Mouse (Mus musculus) liver, embryonic 13.5 days (tissue): Measurements from ENCODE around the gene Zdhhc24. TPM values are rescaled to one million over a fixed set of nuclear protein-coding genes. Genes with fewer than 3 reads are reported as not detected.

Source experiments
- ATAC-seq: fragments of 200-750 bp; cut with Nextera tagmentation; 2 replicates; pipeline ENCODE4 v1.8.0; 2017; ENCODE audit warnings: low read depth, mild to moderate bottlenecking, moderate number of reproducible peaks, moderate library complexity
- DNase-seq: peaks from one replicate; pipeline ENCODE4 v3.0.0; 2022
- H3K27ac ChIP-seq: fragments of 300-500 bp; sonication (generic); 2 replicates; pipeline ENCODE4 v1.5.1; 2015; ENCODE audit warnings: moderate library complexity, mild to moderate bottlenecking, inconsistent platforms
- H3K27me3 ChIP-seq: fragments of 300-500 bp; sonication (generic); 2 replicates; pipeline ENCODE4 v1.6.1; 2015; ENCODE audit warnings: mild to moderate bottlenecking, inconsistent platforms
- H3K36me3 ChIP-seq: fragments of 300-500 bp; sonication (generic); 2 replicates; pipeline ENCODE4 v1.6.1; 2015; ENCODE audit warnings: mild to moderate bottlenecking, inconsistent platforms
- H3K4me1 ChIP-seq: fragments of 300-500 bp; sonication (generic); replicated peaks from 2 replicates; pipeline ENCODE4 v1.6.1; 2015; ENCODE audit warnings: inconsistent platforms
- H3K4me2 ChIP-seq: fragments of 300-500 bp; sonication (generic); 2 replicates; pipeline ENCODE4 v1.6.1; 2015; ENCODE audit warnings: inconsistent platforms, mild to moderate bottlenecking, moderate library complexity
- H3K4me3 ChIP-seq: fragments of 300-500 bp; sonication (generic); replicated peaks from 2 replicates; pipeline ENCODE4 v1.5.1; 2015; ENCODE audit warnings: mild to moderate bottlenecking, inconsistent platforms
- H3K9ac ChIP-seq: fragments of 300-500 bp; sonication (generic); 2 replicates; pipeline ENCODE4 v1.6.1; 2015; ENCODE audit warnings: mild to moderate bottlenecking, inconsistent platforms
- H3K9me3 ChIP-seq: fragments of 300-500 bp; sonication (generic); replicated peaks from 2 replicates; pipeline ENCODE4 v1.6.1; 2016; ENCODE audit warnings: inconsistent platforms
- WGBS: fragments of 180-500 bp; shearing (Covaris S2); methylation state at CpG from one replicate; pipeline ENCODE4 v1.1.7; 2015; ENCODE audit not compliant: insufficient replicate concordance; 5-methylcytosine and 5-hydroxymethylcytosine counted together
- polyA plus RNA-seq: library from polyadenylated mRNA; unstranded; fragments of >200 nt; fragmentation: Nextera tagmentation; extraction: Ambion mirVana; gene quantifications from 2 replicates; pipeline ENCODE4 v1.2.1, GENCODE M21; 2015

The Zdhhc24 gene
- polyA plus RNA-seq, 1 experiment from 2014 or later = 11.2 TPM

GRCm38 (mm10) chr19:4915924-4916603, 37.6 kb downstream of the Zdhhc24 start:
- Histone ChIP-seq H3K27me3 (no peaks in the 10 kb centered on the region), H3K4me2 (no peak overlapping the region), H3K9ac (no peak overlapping the region), H3K4me1 (peaks cover 7% of the 10 kb centered on the region), H3K4me3 (no peak overlapping the region), H3K9me3 (no peaks in the 10 kb centered on the region), H3K27ac (no peak overlapping the region), H3K36me3 (peaks cover 91% of the 10 kb centered on the region)
- ATAC-seq = no peak
- WGBS = 86% methylated on average over 15 of the region's 15 CpGs
- no peak for DNase-seq

DNA sequence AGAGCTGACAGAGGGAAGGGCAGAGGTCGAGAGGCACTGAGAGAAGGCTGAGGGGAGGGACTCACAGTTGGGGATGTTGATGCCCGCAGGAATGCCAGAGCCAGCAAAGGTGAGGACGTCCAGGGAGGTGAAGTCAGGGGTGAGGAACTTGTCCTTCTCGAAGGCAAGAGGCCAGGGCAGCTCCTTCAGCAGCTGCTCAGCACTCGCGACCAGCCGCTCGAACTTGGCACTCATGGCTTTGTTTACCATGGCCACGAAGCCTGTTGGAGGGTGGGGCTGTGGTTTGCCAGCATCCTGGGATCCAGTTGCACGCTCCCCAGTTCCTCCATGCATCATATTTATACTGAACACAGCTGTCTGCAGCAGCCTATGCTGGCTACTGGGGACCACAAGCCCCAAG, 38.4 kb downstream of the Zdhhc24 start:
- Histone ChIP-seq H3K4me2 (no peak overlapping the region), H3K36me3 (peaks cover 91% of the 10 kb centered on the region), H3K9ac (no peak overlapping the region), H3K4me3 (no peak overlapping the region), H3K9me3 (no peaks in the 10 kb centered on the region), H3K27me3 (no peaks in the 10 kb centered on the region), H3K4me1 (peaks cover 7% of the 10 kb centered on the region), H3K27ac (no peak overlapping the region)
- WGBS = 84% methylated on average over 10 of the region's 10 CpGs
- no peak for ATAC-seq
- no peak for DNase-seq

GRCm38 (mm10) chr19:4919652-4920051, 41.2 kb downstream of the Zdhhc24 start:
- H3K36me3 ChIP-seq = peaks cover 95% of the 10 kb centered on the region
- 75% methylated on average over 6 of the region's 6 CpGs for WGBS
- H3K4me2 ChIP-seq = no peak overlapping the region
- DNase-seq (no peak), ATAC-seq (no peak)
- no peak overlapping the region for H3K4me3 ChIP-seq
- H3K27me3 ChIP-seq = no peaks in the 10 kb centered on the region
- H3K4me1 ChIP-seq = no peaks in the 10 kb centered on the region
- no peaks in the 10 kb centered on the region for H3K9me3 ChIP-seq
- H3K9ac ChIP-seq = no peak overlapping the region
- no peak overlapping the region for H3K27ac ChIP-seq

DNA sequence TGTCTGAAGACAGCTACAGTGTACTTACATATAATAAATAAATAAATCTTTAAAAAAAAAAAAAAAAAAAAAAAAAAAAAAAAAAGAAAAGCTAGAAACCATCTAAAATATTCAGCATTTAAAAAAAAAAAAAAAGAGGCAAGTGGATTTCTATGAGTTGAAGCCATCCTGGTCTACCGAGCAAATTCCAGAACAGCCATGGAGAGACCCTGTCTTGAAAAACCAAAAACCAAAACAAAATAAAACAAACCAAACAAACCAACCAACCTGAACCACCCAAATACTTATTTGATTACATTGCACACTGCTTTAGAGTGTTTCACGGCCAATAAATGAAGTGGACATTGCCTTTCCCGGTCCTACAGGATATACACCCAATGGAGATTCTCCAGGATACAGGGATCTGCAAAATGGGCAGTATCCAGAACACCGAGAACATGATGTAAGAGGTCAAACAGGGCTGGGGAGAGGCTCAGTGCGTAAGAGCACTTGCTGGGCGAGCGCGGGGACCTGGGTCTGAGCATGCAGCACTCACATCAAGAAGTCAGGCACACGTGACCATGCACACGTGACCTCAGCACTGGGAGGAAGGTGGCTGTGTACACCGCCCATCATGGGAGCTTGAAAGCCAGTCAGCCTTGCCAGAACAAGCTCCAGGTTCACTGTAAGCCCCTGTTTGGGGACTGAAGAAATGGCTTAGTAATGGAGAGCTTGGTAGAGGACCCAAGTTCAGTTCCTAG, 46.8 kb downstream of the Zdhhc24 start:
- 91% methylated on average over 11 of the region's 11 CpGs for WGBS
- ATAC-seq = no peak

GRCm38 (mm10) chr19:4927904-4928531, 49.5 kb downstream of the Zdhhc24 start, which contains the start of gene Dpp3:
Gene Dpp3, minus strand, starts transcription at chr19:4928287.
- Histone ChIP-seq H3K36me3 (peaks cover 29% of the 10 kb centered on the region), H3K9ac (peak within 1 kb of the TSS; percentile 70), H3K27ac (peak within 1 kb of the TSS; percentile 70), H3K9me3 (no peaks in the 10 kb centered on the region), H3K4me1 (peaks cover 32% of the 10 kb centered on the region), H3K4me2 (peak within 1 kb of the TSS; percentile 77), H3K4me3 (peak within 1 kb of the TSS; percentile 73), H3K27me3 (0 out of 2 replicates have a peak, but pooled peaks cover 11% of the 10 kb centered on the region)
- peak; percentile 99 for ATAC-seq
- DNase-seq = peak; percentile 99
- WGBS = under 1% methylated on average over 32 of the region's 32 CpGs

More for the DNA sequence above, 46.8 kb downstream of the Zdhhc24 start:
- no peaks in the 10 kb centered on the region for H3K9me3 ChIP-seq
- peaks cover 32% of the 10 kb centered on the region for H3K4me1 ChIP-seq
- DNase-seq = no peak
- no peak overlapping the region for H3K27ac ChIP-seq
- no peak overlapping the region for H3K9ac ChIP-seq
- peaks cover 56% of the 10 kb centered on the region for H3K36me3 ChIP-seq
- H3K4me2 ChIP-seq = no peak overlapping the region
- H3K27me3 ChIP-seq = no peaks in the 10 kb centered on the region
- H3K4me3 ChIP-seq = no peak overlapping the region

GRCm38 (mm10) chr19:4928781-4929180, 50.3 kb downstream of the Zdhhc24 start:
- 65% methylated on average over 5 of the region's 5 CpGs for WGBS
- no peak for DNase-seq

More at GRCm38 (mm10) chr19:4928781-4929180, 50.3 kb downstream of the Zdhhc24 start:
- Histone ChIP-seq H3K36me3 (peaks cover 21% of the 10 kb centered on the region), H3K9me3 (no peaks in the 10 kb centered on the region), H3K9ac (peak overlapping the region; percentile 70), H3K4me1 (peaks cover 32% of the 10 kb centered on the region), H3K4me2 (peak overlapping the region; percentile 77), H3K27ac (peak overlapping the region; percentile 70; the same call in 1 of the 2 replicates), H3K4me3 (peak overlapping the region; percentile 73), H3K27me3 (peaks cover 16% of the 10 kb centered on the region)
- no peak for ATAC-seq

Other genes starting within 250 kb of the Zdhhc24 start
- 0.79 TPM in 1 of 2 replicates, not detected in the other for gene Gm960, start 180.0 kb upstream of the Zdhhc24 start, polyA plus RNA-seq
- 0.09 and 0.13 TPM in 2 replicates for gene Sptbn2, start 167.5 kb upstream of the Zdhhc24 start, polyA plus RNA-seq
- gene Rbm4b, start 122.2 kb upstream of the Zdhhc24 start, polyA plus RNA-seq = 14.6 and 17.5 TPM in 2 replicates
- gene Rbm4, start 84.8 kb upstream of the Zdhhc24 start, polyA plus RNA-seq = 26.0 and 26.5 TPM in 2 replicates
- gene Gm21992, start 67.1 kb upstream of the Zdhhc24 start, polyA plus RNA-seq = 18.5 and 20.7 TPM in 2 replicates
- gene Rbm14, start 67.0 kb upstream of the Zdhhc24 start, polyA plus RNA-seq = 38.6 and 49.4 TPM in 2 replicates
- 40.7 and 41.2 TPM in 2 replicates for gene Ccs, start 39.3 kb upstream of the Zdhhc24 start, polyA plus RNA-seq
- gene Ccdc87, start 39.3 kb upstream of the Zdhhc24 start, polyA plus RNA-seq = 0.06 TPM in 1 of 2 replicates, not detected in the other
- 23.6 and 25.3 TPM in 2 replicates for gene Ctsf, start 23.5 kb upstream of the Zdhhc24 start, polyA plus RNA-seq
- 0.74 and 0.82 TPM in 2 replicates for gene Actn3, start 759 bp upstream of the Zdhhc24 start, polyA plus RNA-seq
- 0.80 and 1.1 TPM in 2 replicates for gene Bbs1, start 28.0 kb downstream of the Zdhhc24 start, polyA plus RNA-seq
- gene Dpp3, start 49.6 kb downstream of the Zdhhc24 start, polyA plus RNA-seq = 59.5 and 65.1 TPM in 2 replicates
- 0.10 and 0.13 TPM in 2 replicates for gene Peli3, start 64.5 kb downstream of the Zdhhc24 start, polyA plus RNA-seq
- 67.6 and 80.0 TPM in 2 replicates for gene Mrpl11, start 83.5 kb downstream of the Zdhhc24 start, polyA plus RNA-seq
- not detected in 2 replicates for gene Npas4, start 111.6 kb downstream of the Zdhhc24 start, polyA plus RNA-seq
- 1.7 and 2.3 TPM in 2 replicates for gene Slc29a2, start 145.2 kb downstream of the Zdhhc24 start, polyA plus RNA-seq
- gene B4gat1, start 160.2 kb downstream of the Zdhhc24 start, polyA plus RNA-seq = 9.3 and 10.9 TPM in 2 replicates
- 0.70 TPM in 1 of 2 replicates, not detected in the other for gene AC124502.3, start 160.2 kb downstream of the Zdhhc24 start, polyA plus RNA-seq
- gene Brms1, start 162.7 kb downstream of the Zdhhc24 start, polyA plus RNA-seq = 34.8 and 35.1 TPM in 2 replicates
- 0.33 and 0.36 TPM in 2 replicates for gene Rin1, start 171.8 kb downstream of the Zdhhc24 start, polyA plus RNA-seq
- 3.1 and 3.7 TPM in 2 replicates for gene Cd248, start 189.4 kb downstream of the Zdhhc24 start, polyA plus RNA-seq
- gene Tmem151a, start 206.9 kb downstream of the Zdhhc24 start, polyA plus RNA-seq = 0.49 and 0.89 TPM in 2 replicates
- 45.5 and 46.6 TPM in 2 replicates for gene Yif1a, start 209.9 kb downstream of the Zdhhc24 start, polyA plus RNA-seq
- 1.3 and 1.4 TPM in 2 replicates for gene Cnih2, start 219.9 kb downstream of the Zdhhc24 start, polyA plus RNA-seq
- 96.4 and 102 TPM in 2 replicates for gene Rab1b, start 228.4 kb downstream of the Zdhhc24 start, polyA plus RNA-seq
- gene Klc2, start 239.9 kb downstream of the Zdhhc24 start, polyA plus RNA-seq = 2.3 and 2.9 TPM in 2 replicates